Comparison of ENCODE assay signal across 8 mouse cellular contexts in the genomic region with DNA sequence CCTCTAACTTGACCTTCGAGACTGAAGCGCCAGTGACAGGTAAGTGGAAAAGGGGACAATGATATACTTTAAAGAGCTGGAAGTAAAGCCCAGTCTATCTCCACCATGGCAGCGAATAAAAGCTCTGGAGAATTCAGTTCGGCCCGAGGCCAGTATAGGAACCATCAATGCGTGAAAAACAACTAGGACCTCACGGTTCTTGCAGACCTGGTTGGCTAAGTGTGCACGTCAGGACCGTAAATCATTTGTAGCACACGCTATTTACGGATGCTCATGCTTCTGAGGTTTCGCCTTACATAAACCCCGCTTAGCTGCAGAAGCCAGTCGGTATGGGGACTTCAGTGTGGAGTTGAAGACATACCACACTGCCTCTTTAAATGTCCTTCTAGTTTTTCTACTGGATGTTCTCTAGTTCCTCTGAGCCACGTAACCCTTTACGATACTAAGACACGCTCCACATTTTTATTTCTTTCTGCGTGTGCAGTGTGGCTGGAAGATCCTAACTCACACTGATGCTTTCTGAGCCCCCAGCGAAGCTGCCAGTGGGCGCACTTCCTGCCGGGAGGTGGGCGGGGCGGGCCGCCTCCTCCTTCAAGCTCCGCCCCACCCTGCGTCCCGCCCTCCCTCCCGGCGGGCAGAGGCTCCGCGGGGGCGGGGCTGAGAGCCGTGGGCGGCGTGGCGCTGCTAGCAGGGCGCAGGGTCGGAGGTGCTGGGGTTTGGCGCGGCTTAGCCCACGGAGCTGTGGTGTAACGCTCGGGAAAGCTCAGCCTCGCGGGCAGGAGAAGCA. TPM values are rescaled to one million over a fixed set of nuclear protein-coding genes. Genes with fewer than 3 reads are reported as not detected.
DNase-seq lines count a peak whose midpoint lies in the region; ATAC-seq and TF ChIP-seq lines count a peak whose summit lies in the region.

A gene (plus strand): TSS at position 660 of the 787 bp plus-strand sequence.

- DNase-seq in kidney, postnatal 0 days (ENCODE audit: low spot score), result peak; percentile 93
- DNase-seq in liver, embryonic 13.5 days, result peak; percentile 83
- peak; percentile 78 to 88 for DNase-seq in natural killer cell, adult 2 months (ENCODE audit: low spot score in 2 of 2)

- H3K36me3 ChIP-seq in heart, embryonic 13.5 days, result peaks cover 4% of the 10 kb centered on the region; the same call in 1 of the 2 replicates
- no peaks in the 10 kb centered on the region for H3K36me3 ChIP-seq in kidney, postnatal 0 days (ENCODE audit: insufficient read depth, low read length)
- H3K36me3 ChIP-seq in liver, embryonic 13.5 days, result no peaks in the 10 kb centered on the region
- no peaks in the 10 kb centered on the region for H3K36me3 ChIP-seq in stomach, embryonic 14.5 days (ENCODE audit: control insufficient read depth, insufficient read depth, low read length)

- no peaks in the 10 kb centered on the region for H3K9me3 ChIP-seq in heart, embryonic 13.5 days
- no peaks in the 10 kb centered on the region for H3K9me3 ChIP-seq in kidney, postnatal 0 days (replicated peaks; ENCODE audit: low read length)
- no peaks in the 10 kb centered on the region for H3K9me3 ChIP-seq in liver, embryonic 13.5 days (replicated peaks)
- no peaks in the 10 kb centered on the region for H3K9me3 ChIP-seq in stomach, embryonic 14.5 days (ENCODE audit: control insufficient read depth, low read depth, low read length)

- 4% methylated on average over 32 of the region's 45 CpGs for WGBS in heart, embryonic 13.5 days
- 2% methylated on average over 45 of the region's 45 CpGs for WGBS in kidney, postnatal 0 days
- 8% methylated on average over 42 of the region's 45 CpGs for WGBS in liver, embryonic 13.5 days (ENCODE audit: insufficient replicate concordance)
- 3% methylated on average over 41 of the region's 45 CpGs for WGBS in stomach, embryonic 14.5 days

- peak within 1 kb of the TSS; percentile 29 for H3K27ac ChIP-seq in brown adipose tissue, adult 24 weeks (replicated peaks; ENCODE audit: low read depth, low read length)
- H3K27ac ChIP-seq in heart, embryonic 13.5 days (replicated peaks), result peak within 1 kb of the TSS; percentile 70
- peak within 1 kb of the TSS; percentile 79 for H3K27ac ChIP-seq in kidney, postnatal 0 days
- H3K27ac ChIP-seq in liver, embryonic 13.5 days, result peak within 1 kb of the TSS; percentile 73
- no peak within 1 kb of the TSS; the same call in 1 of the 2 replicates for H3K27ac ChIP-seq in stomach, embryonic 14.5 days (ENCODE audit: low read length)

- TF ChIP-seq CTCF in kidney, postnatal 0 days (IDR thresholded peaks at IDR 0.05; ENCODE audit: low read depth), result no peak

- H3K4me2 ChIP-seq in heart, embryonic 13.5 days, result peak within 1 kb of the TSS; percentile 99
- peak within 1 kb of the TSS; percentile 100 for H3K4me2 ChIP-seq in kidney, postnatal 0 days (ENCODE audit: low read length)
- peak within 1 kb of the TSS; percentile 99 for H3K4me2 ChIP-seq in liver, embryonic 13.5 days
- peak within 1 kb of the TSS; percentile 84 for H3K4me2 ChIP-seq in stomach, embryonic 14.5 days (replicated peaks; ENCODE audit: low read depth, low read length)

- H3K9ac ChIP-seq in heart, embryonic 13.5 days, result peak within 1 kb of the TSS; percentile 95
- peak within 1 kb of the TSS; percentile 80 for H3K9ac ChIP-seq in kidney, postnatal 0 days (ENCODE audit: low read depth, low read length)
- H3K9ac ChIP-seq in liver, embryonic 13.5 days, result peak within 1 kb of the TSS; percentile 85
- peak within 1 kb of the TSS; percentile 81 for H3K9ac ChIP-seq in stomach, embryonic 14.5 days (replicated peaks; ENCODE audit: low read depth, low read length)

- ATAC-seq in CD4-positive, CD25-positive, alpha-beta regulatory T cell, adult 4 months, result peak; percentile 75
- peak; percentile 89 for ATAC-seq in erythroid progenitor cell, adult 5-6 weeks (replicated peaks; ENCODE audit: low FRiP score, poor library complexity, severe bottlenecking)
- ATAC-seq in heart, embryonic 13.5 days (ENCODE audit: extremely low read depth, insufficient number of reproducible peaks, low FRiP score, low TSS enrichment), result peak; percentile 83
- ATAC-seq in kidney, postnatal 0 days (replicated peaks; ENCODE audit: low FRiP score, low read depth), result peak; percentile 91
- ATAC-seq in liver, embryonic 13.5 days (ENCODE audit: low read depth), result peak; percentile 82
- peak; percentile 95 for ATAC-seq in stomach, embryonic 14.5 days (ENCODE audit: insufficient number of reproducible peaks, insufficient read depth, low FRiP score, low read depth)

- H3K4me3 ChIP-seq in brown adipose tissue, adult 24 weeks (ENCODE audit: insufficient read depth, low read depth, low read length), result peak within 1 kb of the TSS; percentile 90
- peak within 1 kb of the TSS; percentile 97 for H3K4me3 ChIP-seq in heart, embryonic 13.5 days
- H3K4me3 ChIP-seq in kidney, postnatal 0 days (replicated peaks; ENCODE audit: low read depth, low read length), result peak within 1 kb of the TSS; percentile 93
- peak within 1 kb of the TSS; percentile 80 for H3K4me3 ChIP-seq in liver, embryonic 13.5 days (replicated peaks)
- peak within 1 kb of the TSS; percentile 79 for H3K4me3 ChIP-seq in stomach, embryonic 14.5 days (ENCODE audit: low read depth, low read length)

- H3K27me3 ChIP-seq in heart, embryonic 13.5 days (replicated peaks), result no peaks in the 10 kb centered on the region
- H3K27me3 ChIP-seq in kidney, postnatal 0 days (ENCODE audit: insufficient read depth, low read length), result no peaks in the 10 kb centered on the region
- no peaks in the 10 kb centered on the region for H3K27me3 ChIP-seq in liver, embryonic 13.5 days
- no peaks in the 10 kb centered on the region for H3K27me3 ChIP-seq in stomach, embryonic 14.5 days (ENCODE audit: control insufficient read depth, insufficient read depth, low read length)

- no peaks in the 10 kb centered on the region for H3K4me1 ChIP-seq in brown adipose tissue, adult 24 weeks (ENCODE audit: control insufficient read depth, insufficient read depth, insufficient read length, low read length)
- peaks cover 26% of the 10 kb centered on the region for H3K4me1 ChIP-seq in heart, embryonic 13.5 days
- peaks cover 2% of the 10 kb centered on the region; the same call in 1 of the 2 replicates for H3K4me1 ChIP-seq in kidney, postnatal 0 days (replicated peaks; ENCODE audit: insufficient read depth, low read length)
- peaks cover 65% of the 10 kb centered on the region for H3K4me1 ChIP-seq in liver, embryonic 13.5 days (replicated peaks)
- peaks cover 5% of the 10 kb centered on the region; the same call in 1 of the 2 replicates for H3K4me1 ChIP-seq in stomach, embryonic 14.5 days (ENCODE audit: control insufficient read depth, insufficient read depth, low read length)

RNA-seq across cellular contexts. Expression of the gene that starts here (rescaled TPM):
- 1 to 10 TPM; 2.2 to 2.6 TPM for polyA plus RNA-seq in CD4-positive, CD25-positive, alpha-beta regulatory T cell, adult 4 months (2017; shearing (Covaris generic))
- polyA plus RNA-seq in brown adipose tissue, adult 24 weeks (2012; ENCODE audit: insufficient read depth, insufficient read length, missing spikeins), result 1.0 and 2.5 TPM in 2 replicates
- total RNA-seq in erythroid progenitor cell, adult 5-6 weeks (2015; ENCODE audit: low replicate concordance), result 2.2 and 2.5 TPM in 2 replicates
- 3.1 and 5.0 TPM in 2 replicates for total RNA-seq in erythroid progenitor cell, adult 5-6 weeks (2017; ENCODE audit: low replicate concordance)
- 4.1 and 4.4 TPM in 2 replicates for polyA plus RNA-seq in heart, embryonic 13.5 days (2015; fragmentation: Nextera tagmentation; extraction: Ambion mirVana)
- polyA plus RNA-seq in kidney, postnatal 0 days (2015; fragmentation: Nextera tagmentation; extraction: Ambion mirVana), result 6.0 and 7.0 TPM in 2 replicates
- 3.4 and 4.5 TPM in 2 replicates for polyA plus RNA-seq in liver, embryonic 13.5 days (2015; fragmentation: Nextera tagmentation; extraction: Ambion mirVana)
- polyA plus RNA-seq in stomach, embryonic 14.5 days (2014; fragmentation: Nextera tagmentation; extraction: Ambion mirVana), result 8.9 and 10.8 TPM in 2 replicates
